Mouse (Mus musculus) CH12.LX (cell line): ENCODE results near the gene Ncoa4. TPM values are rescaled to one million over a fixed set of nuclear protein-coding genes. Genes with fewer than 3 reads are reported as not detected.

Source experiments
- DNase-seq: peaks from one replicate; pipeline ENCODE4 v3.0.0-alpha.2; 2013; ENCODE audit errors: extremely low read depth
- H3K27ac ChIP-seq: 2 replicates; pipeline ENCODE4 v1.5.1; 2012; ENCODE audit warnings: low read depth, mild to moderate bottlenecking, control low read depth, moderate library complexity; ENCODE audit not compliant: insufficient read depth
- H3K27me3 ChIP-seq: replicated peaks from 2 replicates; pipeline ENCODE3; 2012; ENCODE audit warnings: inconsistent platforms
- H3K36me3 ChIP-seq, 2 experiments: replicated peaks in 1 of 2; 2 replicates each; pipeline versions ENCODE3 to v1.6.1; 2012; ENCODE audit warnings: inconsistent platforms in 1 of 2, low read length in 1 of 2, mild to moderate bottlenecking in 1 of 2, mixed read lengths in 1 of 2, moderate library complexity in 1 of 2; ENCODE audit not compliant: control insufficient read depth in 1 of 2, insufficient read depth in 1 of 2
- H3K4me1 ChIP-seq, 2 experiments: 2 replicates each; pipeline ENCODE4 v1.6.1; 2012; ENCODE audit warnings: inconsistent platforms in 1 of 2, moderate library complexity in 1 of 2; ENCODE audit not compliant: insufficient read depth in 2 of 2, control insufficient read depth in 1 of 2
- H3K4me2 ChIP-seq: 2 replicates; pipeline ENCODE4 v1.6.1; 2012; ENCODE audit warnings: low read depth, mild to moderate bottlenecking, control low read depth; ENCODE audit not compliant: poor library complexity, insufficient read depth, severe bottlenecking
- H3K4me3 ChIP-seq, 3 experiments: fragments of 150-350 bp in 1 of 3; sonication (generic) in 1 of 3; replicated peaks in 1 of 3; 2 replicates each; pipeline versions ENCODE3 to v1.5.1; 2011 to 2012; ENCODE audit warnings: low read depth in 2 of 3, low read length in 2 of 3, mild to moderate bottlenecking in 2 of 3, moderate library complexity in 2 of 3, control low read depth in 1 of 3, improper control_type of control experiment in 1 of 3, inconsistent platforms in 1 of 3, mixed read lengths in 1 of 3; ENCODE audit not compliant: poor library complexity in 1 of 3
- H3K79me2 ChIP-seq: replicated peaks from 2 replicates; pipeline ENCODE4 v1.6.1; 2012; ENCODE audit warnings: mild to moderate bottlenecking, moderate library complexity; ENCODE audit not compliant: control insufficient read depth, poor library complexity, insufficient read depth, severe bottlenecking; ENCODE audit errors: extremely low read depth
- H3K9ac ChIP-seq: 2 replicates; pipeline ENCODE4 v1.6.1; 2012; ENCODE audit warnings: low read depth, mild to moderate bottlenecking, control low read depth, moderate library complexity; ENCODE audit not compliant: insufficient read depth
- H3K9me3 ChIP-seq: replicated peaks from 2 replicates; pipeline ENCODE3; 2012; ENCODE audit warnings: low read length, inconsistent platforms, mixed read lengths
- BHLHE40 ChIP-seq: IDR thresholded peaks from 2 replicates; pipeline ENCODE4 v1.6.1; 2011; ENCODE audit warnings: mild to moderate bottlenecking, low read depth, low read length, improper control_type of control experiment
- CHD1 ChIP-seq: IDR thresholded peaks from 2 replicates; pipeline ENCODE4 v1.6.1; 2012; ENCODE audit warnings: low read depth, low read length, improper control_type of control experiment, inconsistent platforms
- EP300 ChIP-seq: IDR thresholded peaks from 2 replicates; pipeline ENCODE4 v1.6.1; 2011; ENCODE audit warnings: low read length, improper control_type of control experiment
- ETS1 ChIP-seq: conservative IDR thresholded peaks from 2 replicates; pipeline ENCODE4 v1.6.1; 2012; ENCODE audit warnings: low read depth, mild to moderate bottlenecking, inconsistent platforms, low read length, improper control_type of control experiment, moderate library complexity
- GABPA ChIP-seq: IDR thresholded peaks from 2 replicates; pipeline ENCODE4 v1.6.1; 2012; ENCODE audit warnings: low read depth, low read length, improper control_type of control experiment, inconsistent platforms; ENCODE audit not compliant: insufficient replicate concordance
- JUN ChIP-seq: IDR thresholded peaks from 2 replicates; pipeline ENCODE4 v1.6.1; 2011; ENCODE audit warnings: low read depth, mild to moderate bottlenecking, low read length, improper control_type of control experiment, moderate library complexity; ENCODE audit not compliant: insufficient read depth
- KAT2A ChIP-seq: IDR thresholded peaks from 2 replicates; pipeline ENCODE4 v1.6.1; 2012; ENCODE audit warnings: low read length, improper control_type of control experiment, inconsistent platforms; ENCODE audit not compliant: insufficient replicate concordance
- MAX ChIP-seq: IDR thresholded peaks from 2 replicates; pipeline ENCODE4 v1.6.1; 2011; ENCODE audit warnings: low read length, improper control_type of control experiment
- MAZ ChIP-seq: IDR thresholded peaks from 2 replicates; pipeline ENCODE4 v1.6.1; 2012; ENCODE audit warnings: low read depth, mild to moderate bottlenecking, inconsistent platforms, low read length, improper control_type of control experiment, moderate library complexity
- MEF2A ChIP-seq: IDR thresholded peaks from 2 replicates; pipeline ENCODE4 v1.6.1; 2014; ENCODE audit warnings: low read depth, mild to moderate bottlenecking, inconsistent platforms, low read length, improper control_type of control experiment, borderline replicate concordance
- MXI1 ChIP-seq: IDR thresholded peaks from 2 replicates; pipeline ENCODE4 v1.6.1; 2011; ENCODE audit warnings: mild to moderate bottlenecking, low read depth, low read length, improper control_type of control experiment
- NELFE ChIP-seq: IDR thresholded peaks from 2 replicates; pipeline ENCODE4 v1.6.1; 2011; ENCODE audit warnings: low read depth, low read length, improper control_type of control experiment
- NRF1 ChIP-seq: IDR thresholded peaks from 2 replicates; pipeline ENCODE4 v1.6.1; 2014; ENCODE audit warnings: low read depth, mild to moderate bottlenecking, inconsistent platforms, low read length, improper control_type of control experiment, moderate library complexity
- PAX5 ChIP-seq: IDR thresholded peaks from 2 replicates; pipeline ENCODE4 v1.6.1; 2012; ENCODE audit warnings: low read length, inconsistent platforms, mixed read lengths
- POLR2A ChIP-seq: IDR thresholded peaks from 2 replicates; pipeline ENCODE4 v1.6.1; 2011; ENCODE audit warnings: low read depth, mild to moderate bottlenecking, improper control_type of control experiment, low read length
- RAD21 ChIP-seq: IDR thresholded peaks from 2 replicates; pipeline ENCODE4 v1.6.1; 2011; ENCODE audit warnings: low read depth, mild to moderate bottlenecking, low read length, improper control_type of control experiment, moderate library complexity
- RCOR1 ChIP-seq: conservative IDR thresholded peaks from 2 replicates; pipeline ENCODE4 v1.6.1; 2012; ENCODE audit warnings: low read depth, mild to moderate bottlenecking, inconsistent platforms, low read length, improper control_type of control experiment
- SIN3A ChIP-seq: IDR thresholded peaks from 2 replicates; pipeline ENCODE4 v1.6.1; 2012; ENCODE audit warnings: low read length, improper control_type of control experiment, inconsistent platforms
- SMC3 ChIP-seq: IDR thresholded peaks from 2 replicates; pipeline ENCODE4 v1.6.1; 2011; ENCODE audit warnings: low read depth, low read length, improper control_type of control experiment
- TBP ChIP-seq: conservative IDR thresholded peaks from 2 replicates; pipeline ENCODE4 v1.6.1; 2011; ENCODE audit warnings: low read depth, low read length, improper control_type of control experiment
- UBTF ChIP-seq: IDR thresholded peaks from 2 replicates; pipeline ENCODE4 v1.6.1; 2012; ENCODE audit warnings: low read depth, mild to moderate bottlenecking, inconsistent platforms, low read length, improper control_type of control experiment, moderate library complexity
- USF1 ChIP-seq: IDR thresholded peaks from 2 replicates; pipeline ENCODE4 v1.6.1; 2014; ENCODE audit warnings: low read depth, mild to moderate bottlenecking, inconsistent platforms, low read length, improper control_type of control experiment
- USF2 ChIP-seq: conservative IDR thresholded peaks from 2 replicates; pipeline ENCODE4 v1.6.1; 2011; ENCODE audit warnings: low read depth, low read length, improper control_type of control experiment
- dilution Hi-C: fragments of 300-500 bp; cut with MboI; formaldehyde crosslinking; loops from 2 replicates; pipeline ENCODE4 v1.14.3; 2020; ENCODE audit warnings: low sequenced_read_pairs; ENCODE audit not compliant: extremely low pct_unique_long_range_greater_than_20kb, extremely low pct_ligation_motif_present
- in situ Hi-C: fragments of 300-500 bp; cut with MboI; formaldehyde crosslinking; loops from 3 replicates; pipeline ENCODE4 v1.14.3; 2019; ENCODE audit warnings: low sequenced_read_pairs, low pct_ligation_motif_present, low pct_unique_long_range_greater_than_20kb, mixed read lengths
- polyA plus RNA-seq: library from polyadenylated mRNA; unstranded; fragments of >175 nt; gene quantifications from 2 replicates; pipeline ENCODE4 v1.2.1, GENCODE M21; 2012; ENCODE audit warnings: low read depth; ENCODE audit not compliant: insufficient read length
- total RNA-seq, 2 experiments: library from RNA; depleted of rRNA; stranded (reverse); fragments of 300-350 nt in 1 of 2; fragments of >200 nt in 1 of 2; gene quantifications; 2 replicates each; pipeline ENCODE4 v1.2.3; 2012 to 2014

Gene Ncoa4
- total and polyA plus RNA-seq, 3 experiments = 41.6 to 102 (median 63.9) TPM

DNA sequence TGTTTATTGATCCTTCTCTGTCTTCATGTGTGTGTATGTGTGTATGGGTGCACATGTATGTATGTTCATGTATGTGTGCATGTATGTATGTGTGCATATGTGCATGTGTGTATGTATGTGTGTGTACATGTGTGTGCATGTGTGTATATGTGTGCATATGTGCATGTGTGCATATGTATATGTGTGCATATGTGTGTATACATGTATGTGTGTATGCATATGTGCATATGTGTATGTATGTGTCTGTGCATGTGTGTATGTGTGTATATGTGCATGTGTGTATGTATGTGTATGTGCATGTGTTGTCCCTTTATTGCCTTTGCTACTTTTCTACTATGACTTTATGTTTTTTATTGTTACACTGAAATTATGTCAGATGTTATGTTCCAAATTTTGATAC lies 14.9 kb upstream of the Ncoa4 start:
- Histone ChIP-seq H3K9ac (no peak overlapping the region), H3K27ac (no peak overlapping the region), H3K36me3 (no peaks in the 10 kb centered on the region), H3K9me3 (peaks cover 13% of the 10 kb centered on the region), H3K4me3 (no peak overlapping the region), H3K4me2 (no peak overlapping the region), H3K4me1 (peaks cover 0 to 3% of the 10 kb centered on the region in 2 experiments; a peak in 2 of 4 replicates), H3K79me2 (no peaks in the 10 kb centered on the region), H3K27me3 (no peaks in the 10 kb centered on the region)
- no peak for TF ChIP-seq EP300
- TF ChIP-seq USF2 = no peak
- TF ChIP-seq RAD21 = no peak
- TF ChIP-seq GABPA = no peak
- TF ChIP-seq BHLHE40 = no peak
- no peak for TF ChIP-seq CHD1
- TF ChIP-seq MEF2A = no peak
- no peak for DNase-seq
- dilution Hi-C loops = no loop called here
- in situ Hi-C loops = no loop called here

- H3K4me1 ChIP-seq = peaks cover 0 to 3% of the 10 kb centered on the region in 2 experiments; a peak in 2 of 4 replicates
- no peak overlapping the region for H3K27ac ChIP-seq
- H3K9me3 ChIP-seq = peaks cover 13% of the 10 kb centered on the region
- H3K27me3 ChIP-seq = no peaks in the 10 kb centered on the region
- TF ChIP-seq ETS1 (no peak), POLR2A (no peak), GABPA (no peak), CHD1 (no peak), SMC3 (no peak), MXI1 (no peak), NELFE (no peak), USF1 (no peak), MAZ (no peak), MAX (no peak), JUN (no peak), RCOR1 (no peak), MEF2A (no peak), PAX5 (no peak), KAT2A (no peak), UBTF (no peak), NRF1 (no peak), TBP (no peak), USF2 (no peak), SIN3A (no peak)
- no peaks in the 10 kb centered on the region for H3K79me2 ChIP-seq
- no peak overlapping the region for H3K4me3 ChIP-seq
- dilution Hi-C loops (no loop called here), in situ Hi-C loops (no loop called here)
- no peak overlapping the region for H3K4me2 ChIP-seq
- H3K9ac ChIP-seq = no peak overlapping the region
- no peak for DNase-seq
- no peaks in the 10 kb centered on the region for H3K36me3 ChIP-seq
Observed at GRCm38 (mm10) chr14:32145401-32145800, 14.3 kb upstream of the Ncoa4 start.
